Mouse (Mus musculus): Measurements from ENCODE around the gene Tmem200c. TPM values are rescaled to one million over a fixed set of nuclear protein-coding genes. Genes with fewer than 3 reads are reported as not detected.

Gene Tmem200c
- not detected for polyA plus RNA-seq (2017; shearing (Covaris generic))

GRCm38 (mm10) chr17:68826323-68826722 lies at the start of gene Tmem200c:
TSS of gene Tmem200c (plus strand) at chr17:68826623.

Other genes starting within 250 kb of the Tmem200c start
- gene Epb41l3, start 249.1 kb downstream of the Tmem200c start, polyA plus RNA-seq (2017; shearing (Covaris generic)), result 0.35 TPM